Mouse (Mus musculus) lung, postnatal 0 days (tissue): ENCODE measurements around the gene Tex9. TPM values are rescaled to one million over a fixed set of nuclear protein-coding genes. Genes with fewer than 3 reads are reported as not detected.
"Not testable (repeated sequence)": the region's sequence is repeated elsewhere in the genome, so short reads cannot be mapped to it uniquely, and the experiment has no call there.

Source experiments
- ATAC-seq: fragments of 200-750 bp; cut with Nextera tagmentation; 2 replicates; pipeline ENCODE4 v1.8.0; 2017; ENCODE audit warnings: moderate library complexity
- DNase-seq: peaks from one replicate; pipeline ENCODE4 v3.0.0-alpha.2; 2016; ENCODE audit warnings: low spot score
- H3K27ac ChIP-seq: fragments of 300-500 bp; sonication (generic); 2 replicates; pipeline ENCODE4 v1.5.1; 2014; ENCODE audit warnings: antibody characterized with exemption, mild to moderate bottlenecking, low read length, mixed read lengths
- H3K27me3 ChIP-seq: fragments of 300-500 bp; sonication (generic); replicated peaks from 2 replicates; pipeline ENCODE4 v1.6.1; 2014; ENCODE audit warnings: low read length, mixed read lengths; ENCODE audit not compliant: insufficient read depth
- H3K36me3 ChIP-seq: fragments of 300-500 bp; sonication (generic); 2 replicates; pipeline ENCODE4 v1.6.1; 2014; ENCODE audit warnings: low read length, mixed read lengths; ENCODE audit not compliant: insufficient read depth
- H3K4me1 ChIP-seq: fragments of 300-500 bp; sonication (generic); 2 replicates; pipeline ENCODE4 v1.6.1; 2014; ENCODE audit warnings: antibody characterized with exemption, low read depth, low read length, mixed read lengths; ENCODE audit not compliant: insufficient read depth
- H3K4me2 ChIP-seq: fragments of 300-500 bp; sonication (generic); replicated peaks from 2 replicates; pipeline ENCODE4 v1.6.1; 2014; ENCODE audit warnings: low read depth, mild to moderate bottlenecking, low read length, moderate library complexity, mixed read lengths
- H3K4me3 ChIP-seq: fragments of 300-500 bp; sonication (generic); 2 replicates; pipeline ENCODE4 v1.5.1; 2014; ENCODE audit warnings: low read depth, low read length
- H3K9ac ChIP-seq: fragments of 300-500 bp; sonication (generic); replicated peaks from 2 replicates; pipeline ENCODE4 v1.6.1; 2014; ENCODE audit warnings: low read depth, mild to moderate bottlenecking
- H3K9me3 ChIP-seq: fragments of 300-500 bp; sonication (generic); 2 replicates; pipeline ENCODE4 v1.6.1; 2016; ENCODE audit warnings: low read length, mixed read lengths
- CTCF ChIP-seq: IDR thresholded peaks from 2 replicates; pipeline ENCODE4 v1.5.1; 2016; ENCODE audit warnings: antibody characterized with exemption, mild to moderate bottlenecking
- EP300 ChIP-seq: IDR thresholded peaks from 2 replicates; pipeline ENCODE4 v1.6.1; 2016; ENCODE audit warnings: antibody characterized with exemption, mild to moderate bottlenecking, control low read depth
- WGBS: fragments of 180-500 bp; shearing (Covaris S2); extraction: QIAGEN DNeasy Blood & Tissue Kit; methylation state at CpG from one replicate; pipeline ENCODE4 v1.1.7; 2014; 5-methylcytosine and 5-hydroxymethylcytosine counted together
- microRNA-seq: library from miRNA; unstranded; fragments of <30 nt; microRNA quantifications from one replicate; pipeline ENCODE4, GENCODE M21; 2016
- polyA plus RNA-seq: library from polyadenylated mRNA; unstranded; fragments of >200 nt; fragmentation: Nextera tagmentation; extraction: Ambion mirVana; gene quantifications from 2 replicates; pipeline ENCODE4 v1.2.1, GENCODE M21; 2015

Gene Tex9
- polyA plus RNA-seq, 1 experiment from 2014 or later: 7.6 TPM

DNA sequence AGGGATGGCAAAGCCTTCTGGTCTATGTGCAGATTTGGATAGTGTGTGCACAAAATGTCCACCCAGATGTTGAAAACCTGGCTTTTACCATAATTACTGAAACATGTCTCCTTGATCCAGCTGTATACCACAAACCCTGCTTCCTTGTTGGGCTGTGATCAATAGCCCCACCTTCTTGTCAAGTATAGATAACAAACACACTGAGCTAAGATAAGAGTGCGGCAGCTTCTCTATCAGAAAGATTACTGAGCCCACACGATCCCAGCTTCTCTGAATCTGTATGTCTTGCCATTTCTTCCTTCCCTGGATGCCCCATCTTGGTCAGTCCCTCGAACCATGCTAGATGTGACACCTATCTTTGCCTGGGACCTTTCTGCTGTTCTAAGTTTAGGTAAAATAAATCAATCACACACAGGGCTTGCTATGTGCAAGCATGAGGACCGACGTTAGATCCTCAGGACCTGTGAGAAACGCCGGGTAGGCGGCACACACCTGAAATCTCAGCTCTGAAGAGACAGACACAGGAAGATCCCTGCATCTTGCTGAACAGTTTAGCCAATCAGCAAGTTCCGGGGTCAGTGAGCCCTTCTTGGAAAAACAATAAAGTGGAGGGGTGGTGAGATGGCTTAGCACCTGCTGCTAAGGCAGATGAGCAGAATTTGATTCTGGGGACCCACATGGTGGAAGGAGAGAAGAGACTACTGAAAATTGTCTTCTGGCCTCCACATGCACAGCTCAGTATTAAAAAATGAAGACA, 86.0 kb downstream of the Tex9 start:
- DNase-seq (no peak), ATAC-seq (no peak)
- H3K9ac ChIP-seq: no peak overlapping the region
- no peaks in the 10 kb centered on the region for H3K9me3 ChIP-seq
- H3K27me3 ChIP-seq: no peaks in the 10 kb centered on the region
- no peak for TF ChIP-seq EP300
- TF ChIP-seq CTCF: no peak
- H3K27ac ChIP-seq: no peak overlapping the region
- H3K36me3 ChIP-seq: no peaks in the 10 kb centered on the region
- H3K4me2 ChIP-seq: no peak overlapping the region
- WGBS: 78% methylated on average over 9 of the region's 9 CpGs
- H3K4me1 ChIP-seq: no peaks in the 10 kb centered on the region
- no peak overlapping the region for H3K4me3 ChIP-seq

- TF ChIP-seq CTCF (no peak), EP300 (no peak)
- no peaks in the 10 kb centered on the region for H3K4me1 ChIP-seq
- ATAC-seq (no peak), DNase-seq (no peak)
- H3K9ac ChIP-seq: no peak overlapping the region
- H3K4me2 ChIP-seq: no peak overlapping the region
- H3K27me3 ChIP-seq: no peaks in the 10 kb centered on the region
- no peak overlapping the region for H3K27ac ChIP-seq
- H3K36me3 ChIP-seq: no peaks in the 10 kb centered on the region
- H3K4me3 ChIP-seq: no peak overlapping the region
- H3K9me3 ChIP-seq: no peaks in the 10 kb centered on the region
- WGBS: 72% methylated on average over 3 of the region's 3 CpGs
Measured at GRCm38 (mm10) chr9:72404934-72405333, 87.1 kb downstream of the Tex9 start.

DNA sequence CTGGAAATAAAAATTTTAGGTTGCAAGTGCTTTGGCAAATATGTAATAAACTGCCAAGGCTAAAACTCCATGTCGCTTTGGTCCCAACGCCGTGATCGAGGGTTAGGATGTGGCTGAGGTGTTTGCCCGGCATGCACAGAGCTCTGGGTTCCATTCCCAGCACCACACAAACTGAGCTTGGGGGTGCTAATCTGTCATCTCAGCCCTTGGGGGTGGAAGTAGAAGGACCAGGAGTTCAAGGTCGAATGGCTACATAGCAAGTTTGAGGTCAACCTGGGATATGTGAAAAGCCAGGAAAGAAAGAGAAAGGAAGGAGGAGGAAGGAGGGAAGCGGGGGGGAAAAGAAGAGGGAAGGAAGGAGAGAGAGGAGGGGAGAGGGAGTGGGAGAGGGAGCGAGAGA, 87.6 kb downstream of the Tex9 start:
- no peak for ATAC-seq
- Histone ChIP-seq H3K27me3 (no peaks in the 10 kb centered on the region), H3K9ac (no peak overlapping the region), H3K36me3 (no peaks in the 10 kb centered on the region), H3K4me3 (no peak overlapping the region), H3K4me2 (no peak overlapping the region), H3K9me3 (no peaks in the 10 kb centered on the region), H3K4me1 (no peaks in the 10 kb centered on the region), H3K27ac (no peak overlapping the region)
- WGBS: 79% methylated on average over 8 of the region's 8 CpGs
- no peak for TF ChIP-seq EP300
- no peak for TF ChIP-seq CTCF
- DNase-seq: no peak

GRCm38 (mm10) chr9:72403421-72403820, 88.6 kb downstream of the Tex9 start:
- Histone ChIP-seq H3K4me3 (no peak overlapping the region), H3K27me3 (no peaks in the 10 kb centered on the region), H3K9me3 (no peaks in the 10 kb centered on the region), H3K4me1 (no peaks in the 10 kb centered on the region), H3K27ac (no peak overlapping the region), H3K9ac (no peak overlapping the region), H3K4me2 (no peak overlapping the region), H3K36me3 (no peaks in the 10 kb centered on the region)
- ATAC-seq (no peak), DNase-seq (no peak)
- TF ChIP-seq EP300 (no peak), CTCF (no peak)
- WGBS: 77% methylated on average over 6 of the region's 6 CpGs

DNA sequence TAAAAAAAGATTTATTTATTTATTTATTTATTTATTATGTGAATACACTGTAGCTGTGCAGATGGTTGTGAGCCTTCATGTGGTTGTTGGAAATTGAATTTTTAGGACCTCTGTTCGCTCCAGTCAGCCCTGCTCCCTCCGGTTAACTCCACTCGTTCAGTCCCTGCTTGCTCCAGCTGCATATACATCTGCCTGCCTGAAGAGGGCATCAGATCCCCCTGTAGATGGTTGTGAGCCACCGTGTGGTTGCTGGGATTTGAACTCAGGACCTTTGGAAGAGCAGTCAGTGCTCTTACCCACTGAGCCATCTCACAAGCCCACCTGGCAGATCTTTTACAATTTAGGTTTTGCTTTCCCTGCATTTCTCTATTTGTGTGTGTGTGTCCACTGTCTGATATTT, 90.2 kb downstream of the Tex9 start:
- not testable (repeated sequence) for H3K4me2 ChIP-seq, H3K4me1 ChIP-seq, H3K9ac ChIP-seq, H3K27ac ChIP-seq, ATAC-seq, H3K27me3 ChIP-seq, H3K36me3 ChIP-seq, H3K9me3 ChIP-seq, H3K4me3 ChIP-seq, DNase-seq
- 62% methylated on average over 4 of the region's 4 CpGs for WGBS
- peak; percentile 23 for TF ChIP-seq CTCF

Small RNA genes within 50 kb of the gene (microRNA-seq; reads per million reads assigned to microRNA genes)
- gene Gm28010: not detected

Other genes starting within 250 kb of the Tex9 start
- gene Zfp280d, start 217.4 kb downstream of the Tex9 start, polyA plus RNA-seq: 19.1 and 19.6 TPM in 2 replicates
- 5.9 and 9.2 TPM in 2 replicates for gene Mns1, start 54.2 kb downstream of the Tex9 start, polyA plus RNA-seq
- gene Rfx7, start 40.0 kb upstream of the Tex9 start, polyA plus RNA-seq: 4.0 and 4.2 TPM in 2 replicates
- 264 and 334 TPM in 2 replicates for gene Nedd4, start 170.1 kb upstream of the Tex9 start, polyA plus RNA-seq